Mouse (Mus musculus) retina, postnatal 1 day (tissue): ENCODE data around the gene Cyb5r4.
"Not testable (repeated sequence)": the region's sequence is repeated elsewhere in the genome, so short reads cannot be mapped to it uniquely, and the experiment has no call there.

Source experiments
- DNase-seq: peaks from one replicate; pipeline ENCODE4 v3.0.0-alpha.2; 2012

The Cyb5r4 gene

GRCm38 (mm10) chr9:87021778-87022523 is at the start of gene Cyb5r4:
TSS of gene Cyb5r4 (plus strand) at chr9:87022014.
- DNase-seq: peak; percentile 97

- not testable (repeated sequence) for DNase-seq
Measured at GRCm38 (mm10) chr9:86972471-86972870, 49.3 kb upstream of the Cyb5r4 start.

GRCm38 (mm10) chr9:86973562-86973961 is 48.3 kb upstream of the Cyb5r4 start:
- DNase-seq: no peak

GRCm38 (mm10) chr9:86976896-86977295 is 44.9 kb upstream of the Cyb5r4 start:
- DNase-seq: no peak

- DNase-seq: no peak
Measured at GRCm38 (mm10) chr9:86978257-86978907, 43.4 kb upstream of the Cyb5r4 start.

DNA sequence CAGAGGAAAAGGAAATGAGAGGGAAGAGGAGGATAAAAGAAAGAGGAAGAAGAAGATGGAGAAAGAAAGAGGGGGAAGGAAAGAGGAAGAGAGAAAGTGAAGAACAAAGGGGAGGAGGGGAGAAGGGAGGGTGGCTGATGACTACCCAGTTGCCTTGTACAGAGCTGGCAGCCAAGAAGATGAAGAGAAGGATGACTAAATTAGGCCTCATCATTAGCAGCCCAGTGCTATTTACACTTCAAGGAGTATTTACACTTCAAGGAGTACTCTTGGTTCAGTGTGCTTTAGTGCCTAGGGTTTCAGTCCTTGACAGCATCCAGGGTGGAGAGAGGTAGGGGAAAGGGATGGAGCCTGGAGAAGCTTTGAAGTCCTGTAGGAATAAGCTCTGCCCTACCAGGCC is 41.8 kb upstream of the Cyb5r4 start:
- no peak for DNase-seq

GRCm38 (mm10) chr9:86980942-86981341 is 40.9 kb upstream of the Cyb5r4 start:
- no peak for DNase-seq

GRCm38 (mm10) chr9:86981551-86981950 is 40.3 kb upstream of the Cyb5r4 start:
- DNase-seq: no peak

- DNase-seq: no peak
Measured at GRCm38 (mm10) chr9:86984583-86984982, 37.2 kb upstream of the Cyb5r4 start.

DNA sequence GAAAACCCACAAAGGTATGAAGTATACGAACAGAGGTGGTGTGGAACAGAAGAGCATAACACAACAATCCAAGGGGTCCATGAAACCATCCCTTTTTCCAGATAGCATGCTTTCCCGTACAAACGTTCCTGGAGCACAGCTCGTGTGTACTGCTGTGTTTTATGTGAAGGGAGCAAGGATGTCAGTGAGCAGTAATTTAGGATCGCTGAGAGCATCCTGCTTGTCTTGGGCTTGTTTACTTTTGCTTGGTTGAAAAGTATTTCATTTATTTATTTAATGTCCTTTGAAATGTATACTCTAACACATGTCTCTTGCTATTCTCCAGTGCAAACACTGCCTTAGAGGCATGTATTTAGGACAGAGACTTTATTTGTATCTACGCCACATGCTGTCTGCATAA is 36.7 kb upstream of the Cyb5r4 start:
- DNase-seq: no peak

DNA sequence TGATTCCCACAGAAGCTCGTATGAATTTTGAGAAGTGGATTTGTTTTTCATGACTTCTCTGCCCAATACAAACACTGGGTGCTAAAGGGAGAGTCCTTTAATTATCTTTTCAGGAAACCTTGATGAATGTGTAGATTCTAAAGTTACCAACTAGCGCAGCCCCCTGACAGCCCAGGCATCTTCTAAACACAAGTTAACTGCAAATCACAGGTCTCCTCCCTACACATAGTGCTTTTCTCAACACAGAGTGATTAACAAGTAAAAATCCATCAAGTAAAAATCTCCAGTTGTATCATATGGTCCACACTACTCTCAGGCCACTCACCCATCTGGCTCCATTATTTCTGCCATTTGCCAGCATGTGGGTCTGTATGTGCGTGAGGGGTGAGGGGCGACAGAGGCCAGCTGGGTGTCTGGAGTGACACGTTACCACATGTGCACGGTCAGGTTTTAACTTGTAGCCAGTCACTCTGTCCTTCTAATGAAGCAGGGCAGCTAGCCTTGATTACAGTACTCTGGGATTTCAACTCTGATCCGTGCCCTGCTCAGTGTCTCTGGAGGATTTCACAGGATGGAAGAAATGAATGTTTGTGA is 35.0 kb upstream of the Cyb5r4 start:
- DNase-seq: no peak

- DNase-seq: no peak
Measured at GRCm38 (mm10) chr9:86989822-86990221, 32.0 kb upstream of the Cyb5r4 start.

- no peak for DNase-seq
Measured at GRCm38 (mm10) chr9:86991758-86992157, 30.1 kb upstream of the Cyb5r4 start.

GRCm38 (mm10) chr9:86997046-86997691 is 24.6 kb upstream of the Cyb5r4 start:
- DNase-seq: no peak

GRCm38 (mm10) chr9:86999956-87000582 is 21.7 kb upstream of the Cyb5r4 start:
- DNase-seq: no peak

GRCm38 (mm10) chr9:87004701-87005434 is 16.9 kb upstream of the Cyb5r4 start:
- DNase-seq: no peak

DNA sequence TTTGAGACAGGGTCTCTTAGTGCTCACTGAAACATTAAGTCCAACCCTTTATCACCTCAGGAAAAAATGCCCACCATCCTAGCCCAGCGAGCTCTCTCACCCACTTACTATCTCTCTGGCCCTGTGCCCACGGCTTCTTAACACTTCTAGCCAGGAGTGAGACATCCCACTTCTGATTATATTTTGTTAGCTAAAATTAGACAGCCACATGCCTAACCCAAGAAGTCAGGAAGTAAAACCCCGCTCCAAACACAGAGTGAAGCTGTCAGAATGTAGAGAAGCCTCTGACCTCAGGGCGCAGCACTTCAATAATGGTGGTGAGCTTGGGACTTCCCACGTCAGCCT is 16.4 kb upstream of the Cyb5r4 start:
- DNase-seq: no peak

DNA sequence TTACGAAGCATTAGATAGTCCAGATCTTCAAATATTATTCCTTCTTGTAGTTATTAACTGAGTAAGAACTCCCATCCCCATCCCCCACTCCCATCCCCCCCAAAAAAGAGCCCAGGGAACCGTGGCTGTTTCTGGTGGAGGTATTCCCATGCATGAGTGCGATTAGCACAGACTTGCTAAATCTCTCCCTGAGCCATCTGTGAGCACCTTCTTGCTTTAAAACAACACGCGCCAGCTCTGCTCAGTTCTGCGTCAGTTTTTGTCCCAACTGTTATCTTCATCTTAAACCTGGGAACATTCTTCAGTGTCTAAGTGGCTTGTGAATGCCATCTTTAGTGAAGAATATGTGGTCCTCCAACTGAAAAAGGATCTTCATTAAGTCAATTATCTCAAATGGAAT is 13.3 kb upstream of the Cyb5r4 start:
- DNase-seq: no peak

GRCm38 (mm10) chr9:87008919-87009318 is 12.9 kb upstream of the Cyb5r4 start:
- no peak for DNase-seq

DNA sequence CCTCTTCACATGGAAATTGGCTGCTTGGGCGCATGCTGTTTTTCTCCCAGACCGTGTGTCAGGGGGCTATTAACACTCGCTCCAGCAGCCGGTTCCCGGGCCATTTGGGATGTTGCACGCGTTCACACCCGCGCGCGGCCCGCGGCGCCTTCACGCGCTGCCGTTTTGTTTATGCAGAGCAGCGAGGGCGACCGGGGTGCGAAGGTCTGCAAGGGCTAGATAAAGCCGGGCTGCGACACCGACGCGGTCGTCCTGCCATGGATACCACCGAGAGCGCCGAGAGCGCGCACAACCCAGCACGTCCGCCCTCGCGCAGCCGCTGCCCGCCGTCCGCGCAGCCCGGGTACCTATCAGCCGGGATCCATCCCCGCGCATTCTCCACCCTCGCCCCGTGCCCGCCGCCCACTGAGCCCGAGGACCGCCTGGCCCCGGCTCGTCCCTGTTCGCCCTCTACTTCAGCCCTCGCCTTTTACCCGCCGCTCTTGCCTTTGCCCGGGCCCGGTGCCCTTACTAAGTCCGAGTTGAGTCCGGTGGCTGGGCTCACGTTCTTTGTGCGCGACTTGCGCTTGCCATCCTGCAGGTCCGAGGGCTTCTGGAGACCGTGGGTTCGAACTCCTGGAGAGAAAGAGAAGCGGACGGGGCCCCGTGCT is 6.4 kb upstream of the Cyb5r4 start, which contains the start of gene Ripply2:
Ripply2 (plus strand) TSS at position 250 of the 650 bp plus-strand sequence.
- DNase-seq: peak; percentile 70

DNA sequence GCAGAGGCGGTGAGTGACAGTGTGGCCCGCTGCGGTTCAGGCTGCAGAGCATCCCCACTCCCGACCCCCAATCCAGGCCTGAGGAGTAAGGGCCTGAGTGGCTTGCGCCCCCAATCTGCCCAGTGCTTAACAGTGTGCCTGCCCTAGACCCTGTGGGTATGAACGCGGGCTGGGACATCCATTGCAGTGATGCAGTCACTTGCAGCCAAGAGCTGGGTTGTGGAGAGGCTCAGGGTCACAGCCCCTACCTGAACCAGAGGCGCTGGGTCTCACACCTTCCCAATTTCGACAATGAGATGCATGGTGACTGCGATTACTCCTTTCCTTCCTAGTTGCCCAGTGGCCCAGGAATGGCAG is 5.9 kb upstream of the Cyb5r4 start:
- DNase-seq: no peak

- DNase-seq: no peak
Measured at GRCm38 (mm10) chr9:87025764-87026163, 4.0 kb downstream of the Cyb5r4 start.
